Mouse (Mus musculus): ENCODE data around the gene Palld.

DNA sequence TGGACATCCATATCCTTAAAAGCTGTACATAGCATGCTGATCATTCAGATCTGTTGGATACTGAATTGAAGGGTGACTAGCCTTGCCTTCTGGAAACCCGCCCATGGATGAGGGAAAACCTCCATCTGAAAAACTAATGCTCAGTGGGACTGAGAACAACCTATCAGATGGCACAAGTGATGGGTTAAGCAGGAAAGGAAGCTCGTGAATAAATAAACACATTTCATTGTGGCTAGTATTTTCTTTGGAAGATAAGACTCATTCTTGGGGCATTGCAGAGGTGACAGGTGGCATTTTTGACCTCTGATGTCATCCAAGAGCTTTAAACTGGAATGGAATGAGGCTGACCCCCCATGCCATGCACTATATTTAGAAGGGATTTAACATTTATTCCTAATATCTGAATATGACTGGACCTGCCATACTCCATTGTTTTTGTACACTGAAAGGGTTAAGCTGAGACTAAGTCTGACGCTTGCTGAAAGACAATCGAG, 128.8 kb downstream of the Palld start:
- no peak for TF ChIP-seq CTCF (IDR thresholded peaks at IDR 0.05; ENCODE audit: low read depth, low read length)
- TF ChIP-seq POLR2AphosphoS5 (IDR thresholded peaks at IDR 0.05; ENCODE audit: insufficient replicate concordance, low read depth, low read length), result no peak
